Mouse (Mus musculus): ENCODE measurements at regions not wholly inside any gene's neighbourhood (a gene's known extent, or its start where the extent isn't known, plus 50 kb on each side); places are given as distances from the start of the nearest gene placed in this dataset.

GRCm38 (mm10) chr12:107251981-107252380 is 236.5 kb upstream of the 3110018I06Rik start:
- DNase-seq (ENCODE audit: low read depth), result no peak

- no peak for DNase-seq (ENCODE audit: low read depth)
Measured at GRCm38 (mm10) chr12:107262076-107262475, 226.4 kb upstream of the 3110018I06Rik start.

GRCm38 (mm10) chr12:107262516-107262915 is 225.9 kb upstream of the 3110018I06Rik start:
- DNase-seq (ENCODE audit: low read depth), result no peak

GRCm38 (mm10) chr12:107266696-107267095 is 221.7 kb upstream of the 3110018I06Rik start:
- DNase-seq (ENCODE audit: low read depth), result no peak

DNA sequence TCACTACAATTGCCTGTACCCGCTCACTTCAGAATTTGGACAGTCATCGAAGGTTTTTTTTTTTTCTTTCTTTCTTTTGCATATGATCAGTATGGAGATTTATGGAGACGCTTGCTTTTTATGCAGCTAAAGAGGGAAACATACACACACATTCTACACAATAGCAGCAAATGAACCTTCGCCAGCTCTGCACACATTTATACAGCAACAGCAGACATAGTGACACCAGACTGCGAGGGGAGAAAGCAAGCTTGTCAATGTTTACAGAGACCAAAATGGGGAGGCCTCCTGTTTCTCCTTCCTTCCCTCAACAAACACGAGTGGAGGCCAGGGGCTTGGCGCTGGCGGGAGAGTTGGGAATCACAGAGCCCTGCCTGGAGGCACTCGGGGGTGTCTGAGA is 202.8 kb upstream of the 3110018I06Rik start:
- DNase-seq (ENCODE audit: low read depth), result no peak

- DNase-seq (ENCODE audit: low read depth), result no peak
Measured at GRCm38 (mm10) chr12:107291377-107291776, 197.1 kb upstream of the 3110018I06Rik start.

GRCm38 (mm10) chr12:107307094-107307740 is 181.2 kb upstream of the 3110018I06Rik start:
- no peak for DNase-seq (ENCODE audit: low read depth)

GRCm38 (mm10) chr12:107315446-107315845 is 173.0 kb upstream of the 3110018I06Rik start:
- DNase-seq (ENCODE audit: low read depth), result no peak

DNA sequence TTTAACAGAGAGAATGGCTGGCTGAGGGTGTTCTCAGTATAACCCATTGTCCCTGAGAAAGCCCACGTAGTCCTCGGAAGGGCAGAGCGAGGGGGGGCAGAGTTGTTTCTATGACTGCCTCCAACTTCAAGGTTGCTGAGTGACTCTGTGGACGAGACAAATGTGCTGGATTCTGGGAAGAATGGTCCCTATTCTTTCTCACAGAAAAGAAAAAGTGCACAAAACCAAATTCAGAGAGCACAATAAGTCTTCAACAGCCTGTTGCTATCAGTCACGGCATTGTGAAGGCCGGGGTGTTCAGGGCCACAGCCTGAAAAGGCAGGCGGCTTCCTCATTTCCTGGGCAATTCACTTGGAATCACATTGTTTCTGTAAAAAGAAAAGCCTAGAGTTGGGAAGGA is 165.6 kb upstream of the 3110018I06Rik start:
- no peak for DNase-seq (ENCODE audit: low read depth)

GRCm38 (mm10) chr12:107326101-107326500 is 162.3 kb upstream of the 3110018I06Rik start:
- DNase-seq (ENCODE audit: low read depth), result no peak

GRCm38 (mm10) chr12:107327107-107327770 is 161.2 kb upstream of the 3110018I06Rik start:
- no peak for DNase-seq (ENCODE audit: low read depth)

DNA sequence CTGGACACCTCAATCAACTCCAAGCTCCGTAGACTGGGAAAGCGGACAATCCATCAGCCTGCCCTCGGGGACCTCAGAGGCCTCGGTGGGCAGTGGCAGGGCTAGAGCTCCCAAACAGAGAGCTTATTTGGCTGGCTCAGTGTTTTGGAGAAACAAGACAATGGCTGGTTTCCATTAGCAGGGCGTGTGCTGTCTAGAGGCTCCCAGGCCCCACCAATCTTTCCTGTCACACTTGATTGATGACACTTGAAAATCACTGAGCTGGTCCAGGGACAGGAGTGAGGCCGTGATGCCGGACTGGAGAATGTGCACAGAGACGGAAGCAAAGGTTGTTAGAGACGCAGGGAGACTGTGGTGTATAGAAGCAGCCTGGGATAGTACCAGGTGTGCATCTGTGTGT is 159.4 kb upstream of the 3110018I06Rik start:
- no peak for DNase-seq (ENCODE audit: low read depth)

- no peak for DNase-seq (ENCODE audit: low read depth)
Measured at GRCm38 (mm10) chr12:107334366-107334765, 154.1 kb upstream of the 3110018I06Rik start.

- DNase-seq (ENCODE audit: low read depth), result no peak
Measured at GRCm38 (mm10) chr12:107335106-107335505, 153.3 kb upstream of the 3110018I06Rik start.

DNA sequence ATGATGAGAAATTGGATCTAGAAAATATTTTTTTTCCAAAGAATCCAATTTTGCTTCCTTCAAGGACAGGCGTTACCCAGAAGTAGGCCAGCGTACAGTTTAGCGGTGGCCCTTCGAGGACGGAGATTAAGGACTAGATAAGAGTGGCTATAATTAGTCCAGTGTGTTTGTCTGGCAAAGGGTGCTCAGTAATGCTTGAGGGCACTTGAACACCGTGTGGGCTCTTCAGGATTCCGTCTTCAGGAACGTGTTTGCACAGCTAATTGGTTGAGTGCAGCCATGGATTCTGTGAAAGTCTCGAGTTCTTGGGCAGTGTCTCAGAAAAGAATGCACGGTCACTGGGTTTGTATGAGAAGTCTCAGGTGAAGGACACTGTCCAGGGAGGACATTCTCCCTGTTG is 149.7 kb upstream of the 3110018I06Rik start:
- no peak for DNase-seq (ENCODE audit: low read depth)

- DNase-seq (ENCODE audit: low read depth), result no peak
Measured at GRCm38 (mm10) chr12:107356211-107356610, 132.2 kb upstream of the 3110018I06Rik start.

- no peak for DNase-seq (ENCODE audit: low read depth)
Measured at GRCm38 (mm10) chr12:107356974-107357373, 131.5 kb upstream of the 3110018I06Rik start.

- no peak for DNase-seq (ENCODE audit: low read depth)
Measured at GRCm38 (mm10) chr12:107360511-107360910, 127.9 kb upstream of the 3110018I06Rik start.

GRCm38 (mm10) chr12:107361606-107362005 is 126.8 kb upstream of the 3110018I06Rik start:
- no peak for DNase-seq (ENCODE audit: low read depth)

- DNase-seq (ENCODE audit: low read depth), result no peak
Measured at GRCm38 (mm10) chr12:107362120-107362519, 126.3 kb upstream of the 3110018I06Rik start.

- DNase-seq (ENCODE audit: low read depth), result no peak
Measured at GRCm38 (mm10) chr12:107372254-107372653, 116.2 kb upstream of the 3110018I06Rik start.

DNA sequence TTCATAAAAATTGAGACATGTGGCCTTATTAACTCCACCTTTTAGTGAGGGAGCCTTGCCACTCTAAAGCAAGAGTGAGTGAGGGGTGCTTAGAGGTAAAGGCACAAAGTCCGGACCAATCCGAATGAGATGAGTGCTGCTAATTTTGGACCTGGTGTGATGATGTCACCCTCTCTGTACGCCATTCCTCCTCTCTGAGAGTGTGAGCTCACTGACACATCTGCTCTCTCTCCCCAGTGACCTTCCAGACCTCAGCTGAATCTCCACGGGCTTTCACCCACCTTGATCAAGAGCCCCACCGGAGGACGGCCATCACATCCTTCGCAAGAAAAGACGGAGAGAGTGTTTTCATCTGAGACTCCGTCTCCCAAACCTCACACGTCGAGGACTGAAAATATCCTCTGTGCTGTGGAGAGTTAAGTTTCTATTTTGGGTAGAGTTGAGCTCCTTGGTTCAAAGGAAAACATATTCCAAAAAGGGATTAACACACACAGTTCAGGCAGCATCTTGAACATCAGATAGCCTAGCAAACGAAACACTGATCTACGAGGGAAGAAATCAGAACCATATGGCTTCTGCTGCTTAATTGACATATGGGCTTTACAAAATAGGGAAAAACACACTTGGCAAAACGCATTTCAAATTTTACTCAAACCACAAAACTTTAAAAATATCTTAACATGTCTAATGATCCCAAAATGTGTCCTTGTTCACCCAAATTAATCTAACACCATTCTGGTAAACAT is 96.2 kb upstream of the 3110018I06Rik start:
- no peak for DNase-seq (ENCODE audit: low read depth)

GRCm38 (mm10) chr12:107394467-107394866 is 94.0 kb upstream of the 3110018I06Rik start:
- DNase-seq (ENCODE audit: low read depth), result no peak

All from NIH3T3 (cell line).